In the genomic region with DNA sequence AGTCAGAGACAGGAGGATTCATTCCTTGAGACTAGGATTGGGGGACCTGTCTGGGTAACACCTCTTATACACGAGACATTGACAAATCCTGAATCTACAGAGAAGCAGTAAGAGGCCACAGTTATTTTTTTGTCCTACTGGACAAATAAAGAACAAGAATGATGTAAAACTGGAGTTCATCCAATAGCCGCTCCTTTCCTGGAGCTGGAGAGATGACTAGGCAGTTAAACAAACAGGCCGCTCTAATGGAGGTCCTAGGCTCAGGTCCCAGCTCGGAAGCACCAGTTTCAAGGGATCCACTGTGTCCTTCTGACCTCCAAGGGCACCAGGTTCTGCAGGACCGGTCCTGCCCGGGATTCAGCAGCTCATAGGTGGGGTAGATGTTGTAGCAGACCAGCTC, we compare ENCODE assay signal across 20 mouse cellular contexts. TPM values are rescaled to one million over a fixed set of nuclear protein-coding genes. Genes with fewer than 3 reads are reported as not detected.
DNase-seq lines count a peak whose midpoint lies in the region; TF ChIP-seq lines count a peak whose summit lies in the region.
"Had no signal": no experiment of that assay in that cellular context is flagged by ENCODE, and none has a peak within 500 bp of the region (broad histone marks: within the 10 kb centered on the region; RNA-seq: fewer than 3 reads in every experiment).

No protein-coding gene starts in this region.

- H3K27ac ChIP-seq in gastrocnemius, adult 2 months = peak overlapping the region; percentile 64
- H3K27ac ChIP-seq: limb, embryonic 12.5 days; liver, embryonic 13.5 days; midbrain, embryonic 13.5 days; neural tube, embryonic 12.5 days had no signal

- intact Hi-C loops in gastrocnemius, adult 2 months (cut with DNase I) = no loop called here

- no peak for DNase-seq in gastrocnemius, adult 2 months
- no peak for DNase-seq in gastrocnemius, adult 8-10 months (ENCODE audit: low spot score in 2 of 2)
- peak; percentile 3 for DNase-seq in urinary bladder, postnatal 14 days (ENCODE audit: low spot score)
- no peak for DNase-seq in urinary bladder, postnatal 10 days (ENCODE audit: low spot score)
- peak; percentile 26 for DNase-seq in ZHBTc4 (ENCODE audit: low read depth, low spot score)
- DNase-seq in right cerebral cortex, postnatal 25 days = no peak
- no peak for DNase-seq in frontal cortex, postnatal 10 days (ENCODE audit: low spot score in 2 of 2)
- DNase-seq: B cell, adult 2 months; cerebellum, adult 2 months; heart, postnatal 4 days; liver, embryonic 13.5 days; spleen, adult 18-20 months; thymus, adult 18-20 months had no signal

- H3K4me3 ChIP-seq in gastrocnemius, adult 2 months = no peak overlapping the region
- H3K4me3 ChIP-seq: heart, embryonic 12.5 days; limb, embryonic 12.5 days; liver, embryonic 13.5 days; midbrain, embryonic 13.5 days; neural tube, embryonic 12.5 days had no signal

- TF ChIP-seq CTCF in gastrocnemius, adult 2 months (IDR thresholded peaks at IDR 0.05) = no peak

RNA-seq across cellular contexts. Expression of a gene that starts 27.8 kb away (rescaled TPM):
- total RNA-seq in gastrocnemius, adult 2 months (2021) = not detected
- total RNA-seq in gastrocnemius, adult 8-10 months (2022) = not detected
- total RNA-seq: adrenal gland, adult 18-20 months; common myeloid progenitor, adult 5-6 weeks; layer of hippocampus, postnatal 14 days had no signal

RNA-seq across cellular contexts. Expression of a gene that starts 44.7 kb away (rescaled TPM):
- not detected for total RNA-seq in gastrocnemius, adult 2 months (2021)
- total RNA-seq in gastrocnemius, adult 8-10 months (2022) = not detected
- total RNA-seq: layer of hippocampus, postnatal 14 days had no signal

RNA-seq across cellular contexts. Expression of a gene that starts 57.2 kb away (rescaled TPM):
- total RNA-seq in gastrocnemius, adult 2 months (2021) = not detected
- total RNA-seq in gastrocnemius, adult 8-10 months (2022) = not detected
- total RNA-seq: adrenal gland, adult 18-20 months had no signal

Comparison
In these comparisons a context has a peak if more than half of its experiments do, and no peak if none do; other contexts are left out.
1. DNase-seq: peak in urinary bladder, postnatal 14 days (single experiment) and ZHBTc4 (single experiment); none in gastrocnemius, adult 2 months (single experiment), gastrocnemius, adult 8-10 months (0 of 2), urinary bladder, postnatal 10 days (single experiment), right cerebral cortex, postnatal 25 days (single experiment) and frontal cortex, postnatal 10 days (0 of 2).